Mouse (Mus musculus): ENCODE results near the gene Gm11011. TPM values are rescaled to one million over a fixed set of nuclear protein-coding genes. Genes with fewer than 3 reads are reported as not detected.

Gm11011 gene
- total and polyA plus RNA-seq, 3 experiments: not detected

DNA sequence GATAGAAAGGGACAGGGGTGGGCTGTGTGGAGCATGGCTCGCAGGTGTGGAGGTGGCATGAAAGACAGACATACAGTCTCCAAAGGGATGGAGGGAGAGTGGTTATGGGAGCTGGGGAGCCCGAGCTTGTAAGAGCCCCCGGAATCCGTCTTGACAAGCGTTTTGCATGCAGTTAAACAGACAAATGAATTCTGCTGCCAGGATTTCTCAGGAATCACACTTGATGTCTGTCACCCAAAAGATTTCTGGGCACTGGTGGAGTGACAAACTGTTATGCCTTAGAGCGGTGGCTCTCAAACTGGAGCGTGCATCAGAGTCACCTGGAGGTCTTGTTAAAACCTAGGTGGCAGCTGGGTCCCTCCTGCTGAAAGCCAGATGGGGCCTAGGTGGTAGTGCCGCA is 10.4 kb upstream of the Gm11011 start:
- Histone ChIP-seq H3K4me1 (ENCODE audit: control insufficient read depth, insufficient read depth, low read length) (no peaks in the 10 kb centered on the region), H3K36me3 (ENCODE audit: control insufficient read depth, insufficient read depth, low read length) (no peaks in the 10 kb centered on the region), H3K9ac (ENCODE audit: low read depth, low read length) (no peak overlapping the region), H3K27ac (no peak overlapping the region), H3K79me2 (replicated peaks; ENCODE audit: control insufficient read depth, insufficient read depth, low read length) (no peaks in the 10 kb centered on the region), H3K27me3 (ENCODE audit: control insufficient read depth, insufficient read depth, low read length) (no peaks in the 10 kb centered on the region), H3K4me3 (no peak overlapping the region)
- no peak for DNase-seq
- TF ChIP-seq EP300 (IDR thresholded peaks at IDR 0.05; ENCODE audit: insufficient read depth, low read depth, low read length): no peak
- no peak for TF ChIP-seq POLR2A (IDR thresholded peaks at IDR 0.05; ENCODE audit: insufficient read depth, low read depth, low read length)
- no peak for TF ChIP-seq CTCF (IDR thresholded peaks at IDR 0.05)
- WGBS: 91% methylated on average over 8 of the region's 8 CpGs
- intact Hi-C loops (cut with DNase I): no loop called here

DNA sequence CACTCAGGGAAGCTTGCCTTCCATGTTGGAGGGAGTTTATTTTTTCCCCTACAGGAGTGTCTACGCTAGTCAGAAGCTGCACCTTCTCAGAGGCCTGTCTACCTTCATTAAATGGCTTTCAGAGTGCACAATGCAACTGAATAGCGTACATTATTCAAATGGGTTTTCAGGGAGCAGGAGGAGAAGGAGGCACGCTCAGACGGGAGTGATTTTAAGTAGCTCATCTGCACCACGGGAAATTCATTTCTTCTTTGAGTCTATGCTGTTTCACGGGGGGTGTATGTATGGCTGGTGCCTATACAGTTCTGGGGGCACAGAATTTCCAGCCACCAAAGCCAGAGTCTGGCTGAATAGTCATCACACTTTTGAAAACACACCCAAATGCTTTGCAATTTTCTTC is 9.8 kb upstream of the Gm11011 start:
- intact Hi-C loops (cut with DNase I): no loop called here
- H3K79me2 ChIP-seq (replicated peaks; ENCODE audit: control insufficient read depth, insufficient read depth, low read length): no peaks in the 10 kb centered on the region
- H3K9ac ChIP-seq (ENCODE audit: low read depth, low read length): no peak overlapping the region
- H3K36me3 ChIP-seq (ENCODE audit: control insufficient read depth, insufficient read depth, low read length): no peaks in the 10 kb centered on the region
- TF ChIP-seq CTCF (IDR thresholded peaks at IDR 0.05): no peak
- no peak for TF ChIP-seq POLR2A (IDR thresholded peaks at IDR 0.05; ENCODE audit: insufficient read depth, low read depth, low read length)
- TF ChIP-seq EP300 (IDR thresholded peaks at IDR 0.05; ENCODE audit: insufficient read depth, low read depth, low read length): no peak
- no peak overlapping the region for H3K4me3 ChIP-seq
- no peak overlapping the region for H3K27ac ChIP-seq
- no peaks in the 10 kb centered on the region for H3K27me3 ChIP-seq (ENCODE audit: control insufficient read depth, insufficient read depth, low read length)
- H3K4me1 ChIP-seq (ENCODE audit: control insufficient read depth, insufficient read depth, low read length): no peaks in the 10 kb centered on the region
- 81% methylated on average over 6 of the region's 6 CpGs for WGBS
- no peak for DNase-seq

DNA sequence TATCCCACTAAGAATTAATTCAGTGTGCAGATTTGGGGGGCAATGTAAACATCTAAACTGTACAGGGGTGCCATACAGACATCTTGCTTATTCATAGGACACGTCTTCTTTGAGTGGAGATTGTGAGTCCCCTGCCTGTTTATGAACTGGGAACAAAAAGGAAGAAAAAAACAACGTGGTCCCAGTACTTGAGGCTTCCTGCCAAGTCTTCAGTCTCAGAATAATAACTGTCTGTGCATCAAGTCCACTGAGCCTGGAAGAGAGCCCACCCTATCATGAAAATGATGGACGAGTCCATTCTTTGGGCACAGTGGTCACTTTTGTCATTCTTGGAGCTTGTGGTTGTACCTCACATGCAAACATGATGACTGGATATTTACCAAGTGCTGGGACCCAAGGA is 6.2 kb upstream of the Gm11011 start:
- H3K4me3 ChIP-seq: no peak overlapping the region
- WGBS: 40% methylated on average over 3 of the region's 3 CpGs
- no peak for TF ChIP-seq CTCF (IDR thresholded peaks at IDR 0.05)
- no peak for TF ChIP-seq EP300 (IDR thresholded peaks at IDR 0.05; ENCODE audit: insufficient read depth, low read depth, low read length)
- no peak for TF ChIP-seq POLR2A (IDR thresholded peaks at IDR 0.05; ENCODE audit: insufficient read depth, low read depth, low read length)
- H3K36me3 ChIP-seq (ENCODE audit: control insufficient read depth, insufficient read depth, low read length): no peaks in the 10 kb centered on the region
- no peak overlapping the region for H3K27ac ChIP-seq
- no peaks in the 10 kb centered on the region for H3K27me3 ChIP-seq (ENCODE audit: control insufficient read depth, insufficient read depth, low read length)
- H3K4me1 ChIP-seq (ENCODE audit: control insufficient read depth, insufficient read depth, low read length): no peaks in the 10 kb centered on the region
- H3K79me2 ChIP-seq (replicated peaks; ENCODE audit: control insufficient read depth, insufficient read depth, low read length): no peaks in the 10 kb centered on the region
- intact Hi-C loops (cut with DNase I): no loop called here
- no peak overlapping the region for H3K9ac ChIP-seq (ENCODE audit: low read depth, low read length)
- DNase-seq: no peak

DNA sequence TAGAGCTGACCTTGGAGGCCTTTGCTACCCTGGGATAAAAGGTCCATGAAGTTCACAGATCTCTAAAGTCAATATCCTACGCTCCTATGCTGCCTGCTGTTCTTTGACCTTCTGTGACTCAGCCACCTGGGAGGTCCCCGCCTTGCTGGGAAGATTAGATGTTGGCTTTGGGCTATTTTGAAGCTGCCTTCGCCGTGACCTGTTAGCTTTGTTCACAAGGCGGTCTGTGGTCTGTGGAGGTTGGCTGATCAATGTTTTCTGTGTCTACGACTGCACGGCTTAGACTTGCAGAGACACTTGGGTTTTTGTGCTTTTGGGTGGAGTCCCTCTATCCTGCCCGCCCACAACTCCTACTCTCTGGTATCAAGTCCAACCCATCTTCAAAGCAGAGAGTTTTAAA is 2.9 kb upstream of the Gm11011 start:
- Histone ChIP-seq H3K27ac (no peak overlapping the region), H3K9ac (ENCODE audit: low read depth, low read length) (no peak overlapping the region), H3K36me3 (ENCODE audit: control insufficient read depth, insufficient read depth, low read length) (no peaks in the 10 kb centered on the region), H3K4me1 (ENCODE audit: control insufficient read depth, insufficient read depth, low read length) (no peaks in the 10 kb centered on the region), H3K27me3 (ENCODE audit: control insufficient read depth, insufficient read depth, low read length) (no peaks in the 10 kb centered on the region), H3K79me2 (replicated peaks; ENCODE audit: control insufficient read depth, insufficient read depth, low read length) (no peaks in the 10 kb centered on the region), H3K4me3 (no peak overlapping the region)
- 79% methylated on average over 8 of the region's 8 CpGs for WGBS
- DNase-seq: no peak
- no peak for TF ChIP-seq CTCF (IDR thresholded peaks at IDR 0.05)
- TF ChIP-seq EP300 (IDR thresholded peaks at IDR 0.05; ENCODE audit: insufficient read depth, low read depth, low read length): no peak
- intact Hi-C loops (cut with DNase I): no loop called here

DNA sequence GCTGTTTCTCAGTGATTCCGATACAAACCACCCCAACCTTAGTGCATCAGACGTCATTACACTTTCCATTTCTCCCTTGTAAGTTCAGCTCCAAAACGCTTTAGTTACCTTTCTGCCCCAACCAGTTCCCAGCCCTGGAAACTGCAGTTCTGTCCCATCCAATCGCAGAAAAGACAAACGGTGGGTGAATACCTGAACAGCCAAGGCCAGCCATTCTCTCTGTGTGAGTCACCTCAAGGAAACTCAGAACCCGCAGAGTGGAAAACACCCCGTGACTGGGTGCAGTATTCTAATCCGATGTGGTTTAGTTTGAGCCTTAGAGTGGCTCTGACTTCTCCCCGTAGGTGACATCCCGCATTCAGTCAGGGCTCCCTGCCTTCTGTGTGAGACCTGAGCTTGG is 2.2 kb upstream of the Gm11011 start:
- TF ChIP-seq POLR2A (IDR thresholded peaks at IDR 0.05; ENCODE audit: insufficient read depth, low read depth, low read length) (no peak), EP300 (IDR thresholded peaks at IDR 0.05; ENCODE audit: insufficient read depth, low read depth, low read length) (no peak), CTCF (IDR thresholded peaks at IDR 0.05) (no peak)
- DNase-seq: no peak
- H3K36me3 ChIP-seq (ENCODE audit: control insufficient read depth, insufficient read depth, low read length): no peaks in the 10 kb centered on the region
- H3K4me1 ChIP-seq (ENCODE audit: control insufficient read depth, insufficient read depth, low read length): no peaks in the 10 kb centered on the region
- no peak overlapping the region for H3K27ac ChIP-seq
- H3K79me2 ChIP-seq (replicated peaks; ENCODE audit: control insufficient read depth, insufficient read depth, low read length): no peaks in the 10 kb centered on the region
- H3K4me3 ChIP-seq: no peak overlapping the region
- no peak overlapping the region for H3K9ac ChIP-seq (ENCODE audit: low read depth, low read length)
- WGBS: 92% methylated on average over 10 of the region's 10 CpGs
- intact Hi-C loops (cut with DNase I): no loop called here
- H3K27me3 ChIP-seq (ENCODE audit: control insufficient read depth, insufficient read depth, low read length): no peaks in the 10 kb centered on the region

DNA sequence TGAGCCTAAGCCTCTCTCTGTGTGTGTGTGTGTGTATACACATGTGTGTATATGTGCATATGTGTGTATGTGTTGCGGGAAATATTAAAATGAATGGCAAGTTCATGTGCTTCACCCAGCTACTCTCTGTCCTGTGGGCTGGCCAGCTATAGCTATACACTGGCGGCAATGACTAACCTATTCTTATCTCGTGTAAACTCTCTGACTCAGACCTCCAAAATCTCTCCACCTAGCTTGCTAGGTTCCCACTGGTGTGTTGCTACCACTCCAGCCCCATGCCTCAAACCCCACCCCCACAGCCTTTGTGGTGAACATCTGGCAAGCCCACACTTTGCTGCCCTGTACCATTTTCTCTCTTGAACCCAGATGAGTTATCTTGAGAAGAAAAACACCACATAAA is 857 bp downstream of the Gm11011 start:
- Histone ChIP-seq H3K4me1 (ENCODE audit: control insufficient read depth, insufficient read depth, low read length) (no peaks in the 10 kb centered on the region), H3K36me3 (ENCODE audit: control insufficient read depth, insufficient read depth, low read length) (no peaks in the 10 kb centered on the region), H3K9ac (ENCODE audit: low read depth, low read length) (no peak overlapping the region), H3K4me3 (no peak overlapping the region), H3K27ac (no peak overlapping the region), H3K79me2 (replicated peaks; ENCODE audit: control insufficient read depth, insufficient read depth, low read length) (no peaks in the 10 kb centered on the region), H3K27me3 (ENCODE audit: control insufficient read depth, insufficient read depth, low read length) (no peaks in the 10 kb centered on the region)
- TF ChIP-seq POLR2A (IDR thresholded peaks at IDR 0.05; ENCODE audit: insufficient read depth, low read depth, low read length) (no peak), CTCF (IDR thresholded peaks at IDR 0.05) (no peak), EP300 (IDR thresholded peaks at IDR 0.05; ENCODE audit: insufficient read depth, low read depth, low read length) (no peak)
- DNase-seq: no peak
- WGBS: 79% methylated on average over 3 of the region's 3 CpGs
- intact Hi-C loops (cut with DNase I): no loop called here

Measured in heart, adult 2 months (tissue).